Mouse (Mus musculus) hindbrain, embryonic 11.5 days (tissue): ENCODE measurements around the gene Gm5799. TPM values are rescaled to one million over a fixed set of nuclear protein-coding genes. Genes with fewer than 3 reads are reported as not detected.
"Not testable (repeated sequence)": the region's sequence is repeated elsewhere in the genome, so short reads cannot be mapped to it uniquely, and the experiment has no call there.

Experiments
- ATAC-seq: fragments of 200-750 bp; cut with Nextera tagmentation; 2 replicates; pipeline ENCODE4 v1.8.0; 2017; ENCODE audit warnings: mild to moderate bottlenecking, moderate TSS enrichment, moderate library complexity; ENCODE audit not compliant: low FRiP score
- DNase-seq: peaks from one replicate; pipeline ENCODE4 v3.0.0-alpha.2; 2015; ENCODE audit warnings: low spot score
- H3K27ac ChIP-seq: fragments of 300-500 bp; sonication (generic); 2 replicates; pipeline ENCODE4 v1.5.1; 2014; ENCODE audit warnings: mild to moderate bottlenecking, low read depth, low read length
- H3K27me3 ChIP-seq: fragments of 300-500 bp; sonication (generic); 2 replicates; pipeline ENCODE4 v1.6.1; 2014; ENCODE audit warnings: mild to moderate bottlenecking, low read length, moderate library complexity, mixed read lengths; ENCODE audit not compliant: control insufficient read depth, insufficient read depth
- H3K36me3 ChIP-seq: fragments of 300-500 bp; sonication (generic); 2 replicates; pipeline ENCODE4 v1.6.1; 2014; ENCODE audit warnings: mild to moderate bottlenecking, low read length, moderate library complexity, mixed read lengths; ENCODE audit not compliant: control insufficient read depth, insufficient read depth
- H3K4me1 ChIP-seq: fragments of 300-500 bp; sonication (generic); replicated peaks from 2 replicates; pipeline ENCODE4 v1.6.1; 2014; ENCODE audit warnings: low read length, mixed read lengths; ENCODE audit not compliant: control insufficient read depth, insufficient read depth
- H3K4me2 ChIP-seq: fragments of 300-500 bp; sonication (generic); replicated peaks from 2 replicates; pipeline ENCODE4 v1.6.1; 2014; ENCODE audit warnings: mild to moderate bottlenecking, low read depth, low read length
- H3K4me3 ChIP-seq: fragments of 300-500 bp; sonication (generic); 2 replicates; pipeline ENCODE4 v1.5.1; 2014; ENCODE audit warnings: low read depth, low read length
- H3K9ac ChIP-seq: fragments of 300-500 bp; sonication (generic); 2 replicates; pipeline ENCODE4 v1.6.1; 2014; ENCODE audit warnings: low read depth, low read length
- H3K9me3 ChIP-seq: fragments of 300-500 bp; sonication (generic); 2 replicates; pipeline ENCODE4 v1.6.1; 2016; ENCODE audit warnings: low read length; ENCODE audit not compliant: control insufficient read depth
- WGBS: fragments of 180-500 bp; shearing (Covaris S2); extraction: QIAGEN DNeasy Blood & Tissue Kit; methylation state at CpG from one replicate; pipeline ENCODE4 v1.1.7; 2014; 5-methylcytosine and 5-hydroxymethylcytosine counted together
- polyA plus RNA-seq: library from polyadenylated mRNA; unstranded; fragments of >200 nt; fragmentation: Nextera tagmentation; extraction: Ambion mirVana; gene quantifications from 2 replicates; pipeline ENCODE4 v1.2.1, GENCODE M21; 2014

Gm5799 gene
- polyA plus RNA-seq: not detected in 2 replicates

DNA sequence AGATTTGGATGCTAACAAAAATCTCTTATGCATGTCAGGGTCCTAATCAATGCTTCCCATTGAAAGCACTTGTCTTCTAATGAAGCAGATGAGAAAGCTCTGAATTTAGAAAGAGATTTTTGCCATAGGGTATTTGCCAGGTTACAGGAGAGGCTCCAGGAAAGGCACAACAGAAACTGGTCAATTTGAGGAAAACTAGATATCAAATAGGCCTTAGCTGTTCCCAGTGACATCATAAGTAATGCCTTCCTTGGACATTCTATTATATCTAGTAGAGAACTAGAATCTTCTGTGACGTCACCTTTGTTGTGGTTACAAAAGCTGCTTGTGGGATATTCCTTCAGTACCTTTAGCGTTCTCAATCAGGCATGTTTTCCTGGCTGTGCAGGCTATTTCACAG lies at the start of gene Gm5799:
TSS of gene Gm5799 (plus strand) at position 301 of the 400 bp plus-strand sequence.
- H3K36me3 ChIP-seq, DNase-seq, H3K9ac ChIP-seq, H3K4me2 ChIP-seq, H3K27me3 ChIP-seq, ATAC-seq, H3K4me3 ChIP-seq, H3K27ac ChIP-seq, H3K4me1 ChIP-seq, H3K9me3 ChIP-seq: not testable (repeated sequence)
- WGBS: 92% methylated on average over 1 of the region's 2 CpGs

DNA sequence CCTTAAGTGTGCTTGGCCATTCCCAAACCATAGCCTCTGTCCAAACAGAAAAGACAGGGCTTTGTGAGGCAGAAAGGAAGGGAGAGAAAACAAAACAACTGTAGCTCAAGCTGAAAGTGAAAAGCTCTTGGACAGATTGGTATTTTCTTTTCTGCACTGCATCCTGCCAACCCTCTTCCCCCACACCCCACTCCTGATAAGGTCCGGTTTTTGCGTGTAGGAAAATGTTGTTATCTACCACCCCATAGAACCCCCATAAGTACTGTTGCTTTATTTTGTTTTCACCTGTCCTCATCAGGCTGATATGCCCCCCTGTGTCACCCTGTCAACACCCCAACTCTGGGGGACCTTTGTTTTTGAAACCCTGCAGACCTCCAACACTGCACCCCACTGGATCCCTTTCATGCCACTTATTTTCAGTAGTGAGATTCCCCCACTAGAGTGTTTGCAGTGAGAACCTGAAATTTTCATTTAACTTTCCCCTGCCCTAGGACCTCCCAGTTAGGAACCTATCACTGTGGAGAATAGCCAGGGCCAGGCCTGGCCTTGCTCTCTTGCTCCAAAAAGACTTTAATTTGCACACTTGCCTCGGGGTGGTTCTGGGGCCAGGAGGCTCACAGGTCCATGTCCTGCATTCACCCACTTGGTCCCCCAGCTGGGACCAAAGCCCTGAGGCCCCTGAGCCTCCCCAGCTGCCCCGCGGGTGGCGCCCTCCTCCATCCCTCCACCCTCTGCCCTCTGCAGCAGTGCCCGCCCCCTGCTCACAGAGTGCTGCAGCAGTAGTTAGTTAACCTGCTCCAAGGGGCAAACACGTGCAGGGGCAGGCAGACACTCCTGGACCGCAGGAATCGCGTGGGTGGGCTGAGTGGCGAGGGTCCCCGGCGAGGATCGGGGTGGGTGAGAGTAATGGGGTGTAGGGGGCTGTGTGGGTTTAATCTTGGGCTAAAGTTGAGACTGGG lies 12.0 kb upstream of the Gm5799 start:
- not testable (repeated sequence) for H3K9ac ChIP-seq, H3K4me3 ChIP-seq, H3K4me2 ChIP-seq, H3K36me3 ChIP-seq, H3K4me1 ChIP-seq, ATAC-seq, H3K27me3 ChIP-seq, H3K27ac ChIP-seq, H3K9me3 ChIP-seq
- WGBS: 33% methylated on average over 8 of the region's 15 CpGs
- peak; percentile 0 for DNase-seq

DNA sequence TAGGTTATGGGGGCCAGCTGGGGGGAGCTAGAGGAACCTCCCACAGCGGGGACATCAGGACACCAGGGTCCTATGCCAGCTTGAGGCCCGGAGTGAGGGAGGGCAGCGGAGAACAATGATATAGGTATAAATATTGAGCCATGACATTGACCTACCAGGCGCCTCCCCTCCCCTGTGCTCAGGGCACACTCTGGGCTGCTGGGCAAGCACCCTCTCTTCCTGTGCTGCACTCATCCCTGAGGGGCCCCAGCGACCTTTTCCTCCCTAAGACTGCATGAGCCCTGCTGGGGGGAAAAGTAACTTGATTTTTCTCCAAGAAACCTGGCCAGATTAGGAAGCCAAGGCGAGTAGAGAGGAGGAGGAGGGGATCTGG lies 11.4 kb upstream of the Gm5799 start:
- H3K9me3 ChIP-seq: not testable (repeated sequence)

DNA sequence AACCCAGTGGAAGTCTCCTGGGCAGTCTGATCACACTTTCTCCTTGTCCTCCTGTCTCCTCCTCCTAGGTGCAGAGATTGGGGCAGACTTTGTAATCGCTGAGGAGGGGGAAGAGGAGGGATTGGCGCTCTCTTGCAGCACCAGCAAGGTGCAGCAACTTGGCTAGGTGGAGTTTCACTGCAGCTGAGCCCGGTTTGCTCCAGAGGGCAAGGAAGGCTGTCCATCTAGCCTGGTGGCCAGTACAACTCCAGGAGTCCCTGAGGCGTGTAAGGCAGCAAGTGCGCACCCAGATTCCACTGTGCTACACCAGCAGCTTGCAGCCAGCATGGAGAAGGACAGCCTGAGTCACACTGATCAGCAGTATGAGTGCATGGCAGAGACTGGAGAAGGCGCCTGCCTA lies 11.0 kb upstream of the Gm5799 start:
- not testable (repeated sequence) for H3K9me3 ChIP-seq, ATAC-seq, H3K4me3 ChIP-seq, H3K4me1 ChIP-seq, H3K4me2 ChIP-seq, H3K27ac ChIP-seq, H3K27me3 ChIP-seq, H3K36me3 ChIP-seq, H3K9ac ChIP-seq
- DNase-seq: peak; percentile 0
- WGBS: 50% methylated on average over 4 of the region's 6 CpGs

More for the DNA sequence above, 11.4 kb upstream of the Gm5799 start:
- DNase-seq, H3K4me3 ChIP-seq, H3K4me2 ChIP-seq, ATAC-seq, H3K27ac ChIP-seq, H3K4me1 ChIP-seq, H3K9ac ChIP-seq, H3K36me3 ChIP-seq, H3K27me3 ChIP-seq: not testable (repeated sequence)
- no CpG with 5 or more reads among the region's 6 CpGs for WGBS

DNA sequence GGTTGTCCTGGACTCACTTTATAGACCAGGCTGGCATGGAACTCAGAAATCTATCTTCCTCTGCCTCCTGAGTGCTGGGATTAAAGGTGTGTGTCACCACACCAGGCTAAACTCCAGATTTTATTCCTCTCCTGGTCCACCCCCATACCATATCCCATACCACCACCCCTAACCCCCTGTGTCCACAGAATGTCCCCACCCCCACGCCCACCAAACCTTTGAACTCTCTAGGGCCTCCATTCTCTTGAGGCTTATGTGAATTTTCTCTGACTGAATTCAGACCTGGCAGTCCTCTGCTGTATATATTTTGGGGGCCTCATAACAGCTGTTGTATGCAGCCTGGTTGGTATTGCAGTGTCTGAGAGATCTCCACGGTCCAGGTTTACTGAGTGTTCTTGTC lies 5.2 kb upstream of the Gm5799 start:
- WGBS: 84% methylated on average over 2 of the region's 2 CpGs

DNA sequence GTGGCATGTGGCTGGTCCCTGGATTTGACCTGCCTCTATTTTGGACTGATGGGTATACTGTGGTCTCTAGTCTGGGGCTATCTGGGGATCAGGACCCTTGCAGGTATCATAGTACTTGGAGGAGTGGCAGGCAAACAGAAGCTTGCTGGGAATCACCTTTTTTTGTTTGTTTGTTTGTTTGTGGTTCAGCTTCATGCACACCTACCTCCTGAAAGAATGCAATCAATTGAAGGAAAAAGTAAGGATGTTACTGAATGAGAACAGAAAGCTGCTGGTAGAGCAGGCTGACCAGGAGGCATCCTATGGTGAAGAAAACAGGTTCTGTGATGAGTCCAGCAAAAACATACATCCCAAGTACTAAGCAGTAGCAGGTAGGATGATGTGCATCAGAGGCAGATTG lies 2.9 kb downstream of the Gm5799 start:
- not testable (repeated sequence) for H3K4me3 ChIP-seq, H3K27ac ChIP-seq, ATAC-seq, H3K4me2 ChIP-seq, H3K4me1 ChIP-seq, H3K36me3 ChIP-seq, H3K27me3 ChIP-seq, H3K9ac ChIP-seq, H3K9me3 ChIP-seq, DNase-seq

More for the DNA sequence above, 5.2 kb upstream of the Gm5799 start:
- not testable (repeated sequence) for H3K4me1 ChIP-seq, H3K4me3 ChIP-seq, H3K36me3 ChIP-seq, H3K27me3 ChIP-seq, H3K4me2 ChIP-seq, DNase-seq, H3K27ac ChIP-seq, H3K9me3 ChIP-seq, ATAC-seq, H3K9ac ChIP-seq

DNA sequence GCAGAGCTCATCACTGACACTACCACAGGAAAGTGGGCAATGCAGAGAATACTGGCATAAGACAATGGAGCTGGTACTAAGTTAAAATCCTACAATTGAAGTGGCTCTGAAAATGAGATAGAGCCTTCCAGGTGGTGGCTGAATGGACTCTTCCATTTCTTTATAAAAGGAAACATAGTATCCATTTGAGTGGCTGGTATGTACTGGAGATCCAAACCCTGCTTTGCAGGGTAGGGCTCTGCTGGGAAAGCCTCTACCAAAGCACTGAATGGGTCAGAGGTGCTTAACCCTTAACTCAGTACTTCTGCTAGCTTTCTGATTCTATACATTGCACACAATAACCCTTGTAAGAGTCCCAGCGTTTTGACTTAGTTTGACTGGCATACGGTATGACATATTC lies 8.9 kb downstream of the Gm5799 start:
- 87% methylated on average over 2 of the region's 2 CpGs for WGBS
- ATAC-seq, H3K4me2 ChIP-seq, H3K27ac ChIP-seq, H3K9me3 ChIP-seq, DNase-seq, H3K4me1 ChIP-seq, H3K36me3 ChIP-seq, H3K27me3 ChIP-seq, H3K9ac ChIP-seq, H3K4me3 ChIP-seq: not testable (repeated sequence)

DNA sequence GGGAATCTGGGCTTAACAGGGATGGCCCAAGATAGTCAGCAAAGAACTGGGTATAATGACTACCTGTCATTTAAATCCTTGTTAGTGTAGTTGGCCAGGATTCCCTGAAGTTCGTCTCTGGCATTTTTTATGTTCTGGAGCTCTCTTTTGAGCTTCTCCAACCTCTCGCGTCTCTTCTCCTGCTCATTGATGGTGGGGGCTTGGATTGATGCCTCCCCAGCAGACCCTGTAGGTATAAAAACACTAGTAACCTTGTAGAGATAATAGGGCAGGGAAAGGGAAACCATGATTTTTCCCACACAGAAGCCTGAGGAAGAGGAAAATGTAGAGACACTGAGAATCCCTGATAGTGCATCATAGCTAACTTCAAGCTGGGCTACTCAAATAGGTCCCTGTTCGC lies 34.6 kb downstream of the Gm5799 start:
- ATAC-seq, DNase-seq, H3K9ac ChIP-seq, H3K27ac ChIP-seq, H3K4me3 ChIP-seq, H3K36me3 ChIP-seq, H3K4me1 ChIP-seq, H3K9me3 ChIP-seq, H3K4me2 ChIP-seq, H3K27me3 ChIP-seq: not testable (repeated sequence)
- WGBS: 100% methylated on average over 2 of the region's 4 CpGs

DNA sequence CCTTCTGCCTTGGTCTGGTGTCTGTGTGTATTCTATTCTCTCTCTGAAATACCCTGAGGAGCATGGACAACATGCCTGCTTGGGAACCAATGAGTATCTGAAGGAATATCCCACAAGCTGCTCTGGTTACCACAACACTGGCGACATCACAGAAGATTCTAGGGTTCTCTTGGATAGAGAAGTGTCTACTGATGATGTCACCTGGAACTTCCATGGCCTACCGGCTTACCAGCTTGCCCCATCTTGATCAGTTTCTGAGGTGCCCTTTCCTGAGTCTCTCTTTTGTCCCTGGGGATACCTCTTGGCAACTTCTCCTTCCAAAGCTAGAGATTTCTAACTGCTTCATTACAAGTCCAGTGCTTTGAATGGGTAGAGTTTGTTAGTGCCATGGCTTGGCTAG lies 35.7 kb downstream of the Gm5799 start, which contains the start of gene Gm17654:
TSS of gene Gm17654 (minus strand) at position 101 of the 400 bp plus-strand sequence.
- not testable (repeated sequence) for H3K4me3 ChIP-seq, H3K9me3 ChIP-seq, H3K9ac ChIP-seq, ATAC-seq, H3K36me3 ChIP-seq, H3K4me2 ChIP-seq, DNase-seq, H3K27ac ChIP-seq, H3K4me1 ChIP-seq, H3K27me3 ChIP-seq
- WGBS: 80% methylated on average over 1 of the region's 2 CpGs
